Mouse (Mus musculus) heart, embryonic 15.5 days (tissue): ENCODE results near the gene Med24. TPM values are rescaled to one million over a fixed set of nuclear protein-coding genes. Genes with fewer than 3 reads are reported as not detected.
"Not testable (repeated sequence)": the region's sequence is repeated elsewhere in the genome, so short reads cannot be mapped to it uniquely, and the experiment has no call there.

ENCODE experiments used
- ATAC-seq: fragments of 200-750 bp; cut with Nextera tagmentation; replicated peaks from 2 replicates; pipeline ENCODE4 v1.8.0; 2017; ENCODE audit warnings: low read depth, moderate TSS enrichment; ENCODE audit not compliant: insufficient number of reproducible peaks, insufficient read depth, low FRiP score
- H3K27ac ChIP-seq: fragments of 300-500 bp; sonication (generic); 2 replicates; pipeline ENCODE4 v1.5.1; 2015; ENCODE audit warnings: mild to moderate bottlenecking, inconsistent platforms
- H3K27me3 ChIP-seq: fragments of 300-500 bp; sonication (generic); 2 replicates; pipeline ENCODE4 v1.6.1; 2015; ENCODE audit warnings: inconsistent platforms
- H3K36me3 ChIP-seq: fragments of 300-500 bp; sonication (generic); 2 replicates; pipeline ENCODE4 v1.6.1; 2015; ENCODE audit warnings: mild to moderate bottlenecking, inconsistent platforms
- H3K4me1 ChIP-seq: fragments of 300-500 bp; sonication (generic); replicated peaks from 2 replicates; pipeline ENCODE4 v1.6.1; 2015; ENCODE audit warnings: inconsistent platforms
- H3K4me2 ChIP-seq: fragments of 300-500 bp; sonication (generic); 2 replicates; pipeline ENCODE4 v1.6.1; 2015; ENCODE audit warnings: inconsistent platforms, mild to moderate bottlenecking, moderate library complexity
- H3K4me3 ChIP-seq: fragments of 300-500 bp; sonication (generic); 2 replicates; pipeline ENCODE4 v1.5.1; 2015; ENCODE audit warnings: mild to moderate bottlenecking, inconsistent platforms
- H3K9ac ChIP-seq: fragments of 300-500 bp; sonication (generic); 2 replicates; pipeline ENCODE4 v1.6.1; 2015; ENCODE audit warnings: mild to moderate bottlenecking, inconsistent platforms
- H3K9me3 ChIP-seq: fragments of 300-500 bp; sonication (generic); replicated peaks from 2 replicates; pipeline ENCODE4 v1.6.1; 2016; ENCODE audit warnings: inconsistent platforms
- WGBS: fragments of 180-500 bp; shearing (Covaris S2); methylation state at CpG from one replicate; pipeline ENCODE4 v1.1.7; 2015; ENCODE audit warnings: mixed read lengths; 5-methylcytosine and 5-hydroxymethylcytosine counted together
- polyA plus RNA-seq: library from polyadenylated mRNA; unstranded; fragments of >200 nt; fragmentation: Nextera tagmentation; extraction: Ambion mirVana; gene quantifications from 2 replicates; pipeline ENCODE4 v1.2.1, GENCODE M21; 2015

The Med24 gene
- polyA plus RNA-seq, 1 experiment from 2014 or later = 33.5 TPM

DNA sequence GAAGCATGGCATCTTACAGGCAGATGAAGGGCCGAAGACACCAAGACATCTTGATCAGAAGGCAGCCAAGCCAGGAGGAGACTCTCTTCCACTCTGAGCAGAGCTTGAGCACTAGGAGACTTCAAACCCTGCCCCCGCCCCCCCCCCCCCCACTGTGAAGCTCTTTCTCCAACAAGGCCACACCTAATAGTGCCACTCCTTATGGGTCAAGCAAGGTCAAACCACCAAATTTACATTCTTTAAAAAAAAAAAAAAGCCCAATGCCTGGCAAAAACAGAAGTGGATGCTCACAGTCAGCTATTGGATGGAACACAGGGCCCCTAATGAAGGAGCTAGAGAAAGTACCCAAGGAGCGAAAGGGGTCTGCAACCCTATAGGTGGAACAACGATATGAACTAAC, 48.6 kb downstream of the Med24 start:
- ATAC-seq, H3K27me3 ChIP-seq, H3K36me3 ChIP-seq, H3K9me3 ChIP-seq, H3K27ac ChIP-seq, H3K4me2 ChIP-seq, H3K9ac ChIP-seq, H3K4me3 ChIP-seq: not testable (repeated sequence)
- peaks cover 16% of the 10 kb centered on the region for H3K4me1 ChIP-seq
- WGBS = 76% methylated on average over 4 of the region's 4 CpGs

DNA sequence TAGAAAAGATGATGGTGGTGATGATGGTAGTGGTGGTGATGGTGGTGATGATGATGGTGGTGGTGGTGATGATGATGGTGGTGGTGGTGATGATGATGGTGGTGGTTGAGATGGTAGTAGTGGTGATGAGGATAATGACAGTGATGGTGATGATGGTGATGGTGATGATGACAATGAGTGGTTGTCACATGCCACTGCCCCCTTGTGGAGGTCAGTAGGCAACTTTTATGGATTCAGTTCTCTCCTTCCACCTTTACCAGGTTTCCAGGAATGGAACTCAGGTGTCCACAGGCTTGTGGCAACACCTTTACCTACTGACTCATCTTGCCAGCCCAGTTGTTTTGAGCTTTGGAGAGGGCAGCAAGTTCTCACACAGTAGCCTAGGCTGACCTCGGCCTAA, 49.2 kb downstream of the Med24 start:
- ATAC-seq = no peak
- H3K9me3 ChIP-seq = no peaks in the 10 kb centered on the region
- no peaks in the 10 kb centered on the region for H3K27me3 ChIP-seq
- H3K9ac ChIP-seq = no peak overlapping the region
- H3K27ac ChIP-seq = no peak overlapping the region
- H3K4me3 ChIP-seq = no peak overlapping the region
- no peaks in the 10 kb centered on the region for H3K36me3 ChIP-seq
- WGBS = 81% methylated on average over 1 of the region's 1 CpGs
- no peak overlapping the region for H3K4me2 ChIP-seq
- peaks cover 16% of the 10 kb centered on the region for H3K4me1 ChIP-seq

DNA sequence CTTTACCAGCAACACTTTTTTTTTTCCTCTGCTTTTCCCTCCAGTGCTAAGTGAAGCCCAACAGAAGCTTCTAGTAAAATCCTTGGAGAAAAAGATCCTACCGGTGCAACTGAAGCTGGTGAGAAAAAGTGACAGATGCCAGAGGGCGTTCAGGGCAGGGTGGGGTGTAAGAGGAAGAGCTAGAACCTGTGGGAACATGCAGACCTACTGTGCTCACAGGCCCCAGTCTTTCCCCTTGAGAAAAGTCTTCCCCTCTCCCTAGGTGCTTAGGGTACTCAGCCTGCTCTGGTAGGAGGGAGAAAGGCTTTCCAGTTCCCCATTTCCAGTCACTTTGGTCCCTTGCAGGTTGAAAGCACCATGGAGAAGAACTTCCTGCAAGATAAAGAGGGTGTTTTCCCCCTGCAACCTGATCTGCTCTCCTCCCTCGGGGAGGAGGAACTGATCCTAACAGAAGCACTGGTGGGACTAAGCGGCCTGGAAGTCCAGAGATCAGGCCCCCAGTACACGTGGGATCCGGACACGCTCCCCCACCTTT, 53.3 kb downstream of the Med24 start:
- Histone ChIP-seq H3K9me3 (no peaks in the 10 kb centered on the region), H3K27me3 (peaks cover 10% of the 10 kb centered on the region), H3K27ac (no peak overlapping the region), H3K4me2 (no peak overlapping the region), H3K9ac (no peak overlapping the region), H3K4me3 (no peak overlapping the region), H3K36me3 (no peaks in the 10 kb centered on the region), H3K4me1 (no peaks in the 10 kb centered on the region)
- 25% methylated on average over 7 of the region's 7 CpGs for WGBS
- no peak for ATAC-seq

DNA sequence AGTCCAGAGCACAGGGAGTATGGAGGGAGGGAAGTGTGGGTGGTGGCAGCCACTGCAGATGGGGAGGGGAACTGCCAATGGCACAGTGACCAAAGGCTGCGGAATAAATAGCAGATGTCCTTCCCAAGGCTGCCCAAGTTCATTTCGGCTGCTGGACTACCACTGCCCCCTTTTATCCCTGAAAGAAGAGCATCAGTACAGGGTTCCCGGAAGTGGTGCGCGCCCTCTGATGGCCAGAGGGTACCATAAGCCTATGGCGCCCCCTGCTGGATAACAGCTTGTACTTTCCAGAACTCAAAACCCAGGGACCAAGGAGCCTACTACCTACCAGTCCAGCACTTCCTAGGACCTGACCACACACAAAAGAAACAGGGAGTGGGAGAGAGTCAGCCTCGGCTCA, 56.1 kb downstream of the Med24 start:
- H3K9ac ChIP-seq, H3K4me1 ChIP-seq, H3K27ac ChIP-seq, H3K9me3 ChIP-seq, H3K4me3 ChIP-seq, H3K36me3 ChIP-seq, ATAC-seq: not testable (repeated sequence)
- H3K4me2 ChIP-seq = peak overlapping the region; percentile 33; the same call in 1 of the 2 replicates
- H3K27me3 ChIP-seq = peaks cover 28% of the 10 kb centered on the region
- WGBS = 11% methylated on average over 7 of the region's 7 CpGs

DNA sequence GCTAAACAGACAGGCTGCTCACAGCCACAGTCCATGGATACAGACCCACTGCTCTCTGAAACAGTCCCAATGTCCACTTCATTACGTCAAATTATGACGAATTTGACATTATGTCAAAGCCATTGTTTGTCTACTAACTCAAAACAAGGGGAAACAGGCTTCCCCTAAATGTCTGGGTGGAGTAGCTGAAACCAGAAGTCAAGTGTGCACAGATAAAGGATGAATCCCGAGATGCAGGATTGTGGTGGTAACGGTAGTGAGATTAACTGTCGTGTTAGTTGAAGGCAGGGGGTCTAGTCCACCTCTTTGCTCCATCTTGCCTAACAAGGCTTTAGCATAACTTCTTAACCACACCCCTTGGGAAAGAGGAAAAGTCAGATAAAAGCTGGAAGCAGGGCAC, 56.8 kb downstream of the Med24 start:
- WGBS = 65% methylated on average over 5 of the region's 5 CpGs
- no peak for ATAC-seq
- Histone ChIP-seq H3K4me2 (no peak overlapping the region), H3K4me1 (no peaks in the 10 kb centered on the region), H3K4me3 (no peak overlapping the region), H3K36me3 (no peaks in the 10 kb centered on the region), H3K9me3 (no peaks in the 10 kb centered on the region), H3K27ac (no peak overlapping the region), H3K27me3 (peaks cover 35% of the 10 kb centered on the region), H3K9ac (no peak overlapping the region)

DNA sequence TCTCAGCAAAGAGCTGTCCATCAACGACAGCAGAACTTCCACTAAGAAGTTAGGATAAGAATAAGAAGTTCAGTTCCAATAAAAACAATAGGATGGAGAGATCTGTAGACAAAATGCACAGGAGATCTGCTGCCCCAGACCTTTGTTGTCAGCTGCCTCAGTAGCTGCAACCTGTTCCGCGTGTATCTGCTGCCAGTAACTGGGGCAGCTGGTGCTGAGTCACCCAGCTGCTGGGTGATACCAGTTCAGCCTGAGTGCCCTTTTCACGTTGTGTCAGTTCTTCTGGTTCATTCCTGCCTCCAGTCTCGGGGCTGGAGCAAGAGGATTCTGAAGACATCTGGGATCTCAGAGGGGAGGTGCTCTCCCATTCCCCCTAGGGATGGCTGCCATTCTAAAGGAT, 57.4 kb downstream of the Med24 start:
- H3K4me1 ChIP-seq = no peaks in the 10 kb centered on the region
- ATAC-seq = no peak
- no peak overlapping the region for H3K9ac ChIP-seq
- no peak overlapping the region for H3K4me2 ChIP-seq
- no peak overlapping the region for H3K27ac ChIP-seq
- peaks cover 40% of the 10 kb centered on the region for H3K27me3 ChIP-seq
- H3K9me3 ChIP-seq = no peaks in the 10 kb centered on the region
- H3K36me3 ChIP-seq = no peaks in the 10 kb centered on the region
- no peak overlapping the region for H3K4me3 ChIP-seq
- 45% methylated on average over 5 of the region's 5 CpGs for WGBS

DNA sequence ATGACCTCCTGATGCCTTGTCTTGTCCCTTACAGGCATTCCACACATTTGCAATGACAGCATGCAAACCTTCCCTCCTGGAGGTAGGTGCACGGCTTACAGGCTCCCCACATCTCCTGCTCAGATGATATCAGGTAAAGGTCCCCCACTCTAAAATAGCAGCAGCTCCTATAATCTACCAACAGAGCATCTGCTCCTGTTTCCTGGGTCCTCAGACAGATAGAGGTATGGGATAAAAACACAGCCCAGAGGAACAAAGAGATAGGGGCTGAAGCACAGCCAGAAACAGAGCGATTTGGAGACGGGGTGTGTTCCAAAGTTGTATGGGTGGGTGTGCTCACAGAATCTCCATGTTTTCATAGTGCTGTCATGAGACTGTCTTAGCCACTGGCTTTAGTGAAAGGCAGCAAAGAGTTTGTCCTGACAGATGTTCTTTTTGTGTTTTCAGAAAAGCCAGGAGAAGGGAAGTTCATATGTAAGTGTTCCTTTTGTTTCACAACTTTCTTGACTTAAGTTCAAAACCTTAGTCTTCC, 57.9 kb downstream of the Med24 start:
- Histone ChIP-seq H3K4me1 (no peaks in the 10 kb centered on the region), H3K27me3 (peaks cover 43% of the 10 kb centered on the region), H3K27ac (no peak overlapping the region), H3K9ac (no peak overlapping the region), H3K4me3 (no peak overlapping the region), H3K4me2 (no peak overlapping the region), H3K9me3 (no peaks in the 10 kb centered on the region), H3K36me3 (no peaks in the 10 kb centered on the region)
- ATAC-seq = no peak
- WGBS = 59% methylated on average over 3 of the region's 3 CpGs

DNA sequence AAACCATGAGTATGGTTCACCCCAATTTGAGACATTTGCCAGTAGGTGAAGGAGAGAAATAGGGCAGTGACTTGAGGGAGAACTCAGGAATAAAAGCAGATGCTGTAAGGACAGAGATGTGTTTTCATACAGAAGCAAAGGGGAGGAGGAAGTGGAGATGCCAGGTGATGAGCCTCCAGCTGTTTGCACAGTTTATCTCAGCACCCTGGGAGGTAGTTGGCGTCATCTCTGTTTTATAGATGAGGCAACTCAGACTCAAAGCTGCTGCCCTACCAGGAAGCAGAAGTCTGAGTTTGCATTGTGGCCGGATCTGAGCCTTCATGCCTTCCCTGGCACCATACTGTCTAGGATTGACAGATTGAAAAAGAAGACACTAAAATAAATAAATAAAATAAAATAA, 60.3 kb downstream of the Med24 start:
- H3K36me3 ChIP-seq = no peaks in the 10 kb centered on the region
- H3K4me1 ChIP-seq = no peaks in the 10 kb centered on the region
- no peak overlapping the region for H3K4me3 ChIP-seq
- H3K4me2 ChIP-seq = no peak overlapping the region
- no peak overlapping the region for H3K9ac ChIP-seq
- peaks cover 45% of the 10 kb centered on the region for H3K27me3 ChIP-seq
- no peak for ATAC-seq
- no peaks in the 10 kb centered on the region for H3K9me3 ChIP-seq
- no peak overlapping the region for H3K27ac ChIP-seq
- 63% methylated on average over 2 of the region's 2 CpGs for WGBS

DNA sequence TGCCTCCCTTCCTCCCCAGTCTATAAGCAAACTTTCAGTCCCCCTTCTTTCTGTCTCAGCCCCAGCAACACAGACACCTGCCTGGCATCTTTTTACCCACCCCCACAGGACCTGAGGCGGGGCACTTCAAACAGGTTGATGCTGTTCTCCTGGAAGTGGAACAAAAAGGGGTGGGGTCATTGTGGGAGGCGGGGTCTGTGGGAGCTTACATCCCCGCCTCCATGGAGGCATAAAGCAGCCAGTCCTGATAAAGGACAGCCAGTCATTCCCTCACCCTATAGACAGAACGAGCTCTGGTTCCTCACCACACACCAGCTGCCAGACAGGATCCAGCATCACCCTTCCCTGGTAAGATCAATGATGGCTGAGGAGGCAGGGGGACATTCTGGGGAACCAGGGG, 65.1 kb downstream of the Med24 start, which contains the start of gene Gsdma:
Gsdma (plus strand) TSS at position 261 of the 400 bp plus-strand sequence.
- WGBS = 28% methylated on average over 4 of the region's 4 CpGs
- peaks cover 34% of the 10 kb centered on the region for H3K27me3 ChIP-seq
- no peaks in the 10 kb centered on the region for H3K36me3 ChIP-seq
- H3K9ac ChIP-seq = no peak within 1 kb of the TSS
- no peak within 1 kb of the TSS for H3K4me3 ChIP-seq
- no peak for ATAC-seq
- H3K4me2 ChIP-seq = no peak within 1 kb of the TSS
- H3K9me3 ChIP-seq = no peaks in the 10 kb centered on the region
- H3K4me1 ChIP-seq = no peaks in the 10 kb centered on the region
- H3K27ac ChIP-seq = no peak within 1 kb of the TSS

DNA sequence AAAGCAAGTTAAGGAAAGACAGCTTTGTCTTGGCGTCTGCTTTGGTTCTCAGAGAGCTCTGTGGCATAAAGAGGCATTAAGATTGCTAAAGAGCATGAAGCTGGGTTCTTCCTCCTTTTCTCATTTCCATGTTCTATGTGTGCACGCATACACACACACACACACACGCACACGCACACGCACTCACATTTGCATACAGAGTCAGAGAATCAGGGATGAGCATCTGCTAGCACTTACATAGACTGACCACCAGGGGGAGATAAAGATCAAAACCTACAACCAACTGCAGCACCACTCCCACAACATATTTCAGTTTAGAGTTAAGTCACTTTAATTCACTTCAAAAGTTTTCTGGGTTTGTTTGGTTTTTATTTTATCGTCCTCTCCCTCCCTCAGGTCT, 68.7 kb downstream of the Med24 start:
- Histone ChIP-seq H3K4me2 (no peak overlapping the region; the same call in 1 of the 2 replicates), H3K4me1 (no peaks in the 10 kb centered on the region), H3K9me3 (no peaks in the 10 kb centered on the region), H3K9ac (no peak overlapping the region), H3K4me3 (no peak overlapping the region), H3K36me3 (no peaks in the 10 kb centered on the region), H3K27ac (no peak overlapping the region), H3K27me3 (peaks cover 8% of the 10 kb centered on the region; the same call in 1 of the 2 replicates)
- no peak for ATAC-seq
- WGBS = 13% methylated on average over 6 of the region's 6 CpGs

DNA sequence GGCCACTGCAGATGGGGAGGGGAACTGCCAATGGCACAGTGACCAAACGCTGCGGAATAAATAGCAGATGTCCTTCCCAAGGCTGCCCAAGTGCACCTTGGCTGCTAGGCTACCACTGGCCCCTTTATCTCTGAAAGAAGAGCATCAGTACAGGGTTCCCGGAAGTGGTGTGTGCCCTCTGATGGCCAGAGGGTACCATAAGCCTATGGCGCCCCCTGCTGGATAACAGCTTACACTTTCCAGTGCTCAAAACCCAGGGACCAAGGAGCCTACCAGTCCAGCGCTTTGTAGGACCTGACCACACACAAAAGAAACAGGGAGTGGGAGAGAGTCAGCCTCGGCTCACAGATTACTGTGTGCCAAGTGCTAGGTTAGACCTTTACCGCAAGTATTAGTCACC, 74.2 kb downstream of the Med24 start:
- not testable (repeated sequence) for H3K27me3 ChIP-seq, H3K4me1 ChIP-seq, H3K36me3 ChIP-seq, ATAC-seq, H3K9me3 ChIP-seq, H3K27ac ChIP-seq, H3K9ac ChIP-seq, H3K4me3 ChIP-seq, H3K4me2 ChIP-seq
- WGBS = 8% methylated on average over 7 of the region's 7 CpGs
